Comparison of ENCODE assay signal across 27 mouse cellular contexts in genomic region chr4:33250867-33251266, GRCm38 (mm10). TPM values are rescaled to one million over a fixed set of nuclear protein-coding genes. Genes with fewer than 3 reads are reported as not detected.
DNase-seq lines count a peak whose midpoint lies in the region; ATAC-seq and TF ChIP-seq lines count a peak whose summit lies in the region.
"Had no signal": no experiment of that assay in that cellular context is flagged by ENCODE, and none has a peak within 500 bp of the region (broad histone marks: within the 10 kb centered on the region; RNA-seq: fewer than 3 reads in every experiment).

No protein-coding gene starts in this region.

- H3K27ac ChIP-seq in bone marrow macrophage, adult 2 months (ENCODE audit: insufficient read depth, low read depth, low read length): peak overlapping the region; percentile 29
- no peak overlapping the region for H3K27ac ChIP-seq in midbrain, embryonic 14.5 days (replicated peaks; ENCODE audit: low read depth, low read length)
- H3K27ac ChIP-seq: embryonic facial prominence, embryonic 13.5 days; embryonic facial prominence, embryonic 15.5 days; forebrain, embryonic 10.5 days; forebrain, embryonic 12.5 days had no signal

- H3K36me3 ChIP-seq in midbrain, embryonic 14.5 days (ENCODE audit: control insufficient read depth, insufficient read depth, low read length): peaks cover 4% of the 10 kb centered on the region; the same call in 1 of the 2 replicates

- H3K9ac ChIP-seq in midbrain, embryonic 14.5 days (replicated peaks; ENCODE audit: low read length): no peak overlapping the region
- H3K9ac ChIP-seq: embryonic facial prominence, embryonic 13.5 days; embryonic facial prominence, embryonic 15.5 days; forebrain, embryonic 12.5 days had no signal

- TF ChIP-seq CTCF in bone marrow macrophage, adult 2 months (IDR thresholded peaks at IDR 0.05; ENCODE audit: low read depth, low read length): no peak

- ATAC-seq in CD4-positive, CD25-positive, alpha-beta regulatory T cell, adult 4 months: no peak
- ATAC-seq in midbrain, embryonic 14.5 days (ENCODE audit: low FRiP score, low TSS enrichment): no peak
- ATAC-seq: activated CD4-positive, CD25-positive, alpha-beta regulatory T cell, adult 4 months; forebrain, embryonic 14.5 days; forebrain, embryonic 16.5 days; Patski had no signal

- peak; percentile 40 for DNase-seq in CD4-positive, CD25-positive, alpha-beta regulatory T cell, adult 2 months (ENCODE audit: low read depth, low spot score)
- peak; percentile 15 for DNase-seq in CD4-positive helper T cell, adult 2 months (ENCODE audit: low read depth, low spot score)
- DNase-seq in midbrain, embryonic 14.5 days: no peak
- DNase-seq in heart, adult 8-10 months (ENCODE audit: low spot score): no peak
- DNase-seq: adrenal gland, adult 8-10 months; adrenal gland, postnatal 14 days; adrenal gland, postnatal 36 days; B cell, adult 2 months; cerebellum, adult 11 months; cerebellum, adult 18-20 months; cerebellum, adult 8-10 months; cerebellum, adult 9-11 months; cerebellum, postnatal 14 days; cerebellum, postnatal 36 days; embryo, embryonic 11 days had no signal

- no peak overlapping the region for H3K4me2 ChIP-seq in midbrain, embryonic 14.5 days (ENCODE audit: low read length)
- H3K4me2 ChIP-seq: embryonic facial prominence, embryonic 13.5 days; embryonic facial prominence, embryonic 15.5 days; forebrain, embryonic 12.5 days had no signal

- WGBS in midbrain, embryonic 14.5 days: 92% methylated on average over 2 of the region's 2 CpGs

- no peak for TF ChIP-seq POLR2A in bone marrow macrophage, adult 2 months (IDR thresholded peaks at IDR 0.05; ENCODE audit: borderline replicate concordance, low read depth, low read length)

- H3K4me1 ChIP-seq in bone marrow macrophage, adult 2 months (ENCODE audit: control insufficient read depth, insufficient read depth, low read length): peaks cover 49% of the 10 kb centered on the region
- H3K4me1 ChIP-seq in midbrain, embryonic 14.5 days (ENCODE audit: control insufficient read depth, insufficient read depth, low read length): peaks cover 15% of the 10 kb centered on the region

- H3K4me3 ChIP-seq in bone marrow macrophage, adult 2 months (ENCODE audit: insufficient read depth, low read length): no peak overlapping the region
- H3K4me3 ChIP-seq in midbrain, embryonic 14.5 days (replicated peaks; ENCODE audit: low read depth, low read length): no peak overlapping the region
- H3K4me3 ChIP-seq: embryonic facial prominence, embryonic 13.5 days; embryonic facial prominence, embryonic 15.5 days; erythroblast, embryonic 14.5 days; forebrain, embryonic 10.5 days; forebrain, embryonic 12.5 days had no signal

- no peaks in the 10 kb centered on the region for H3K27me3 ChIP-seq in midbrain, embryonic 14.5 days (ENCODE audit: control insufficient read depth, insufficient read depth, low read length)
- H3K27me3 ChIP-seq: embryonic facial prominence, embryonic 13.5 days; embryonic facial prominence, embryonic 15.5 days; forebrain, embryonic 12.5 days; Patski had no signal

- H3K9me3 ChIP-seq in midbrain, embryonic 14.5 days (ENCODE audit: control insufficient read depth, low read length): no peaks in the 10 kb centered on the region
- H3K9me3 ChIP-seq: embryonic facial prominence, embryonic 13.5 days; embryonic facial prominence, embryonic 15.5 days; forebrain, embryonic 10.5 days; forebrain, embryonic 12.5 days had no signal

RNA-seq across cellular contexts. Expression of gene Pnrc1, which starts 39.1 kb away (rescaled TPM):
- polyA plus RNA-seq in CD4-positive, CD25-positive, alpha-beta regulatory T cell, adult 4 months (2017; shearing (Covaris generic)): 100 to 1,000 TPM in 1 of 2 experiments, 10 to 100 TPM in 1; 64.6 to 103 TPM
- 136 and 138 TPM in 2 replicates for polyA plus RNA-seq in bone marrow macrophage, adult 2 months (2012; ENCODE audit: insufficient read depth, insufficient read length, missing spikeins)
- polyA plus RNA-seq in midbrain, embryonic 14.5 days (2014; fragmentation: Nextera tagmentation; extraction: Ambion mirVana): 73.5 and 83.2 TPM in 2 replicates
- 100 to 1,000 TPM; 105 to 165 (median 142) TPM for total RNA-seq in heart, adult 8-10 months (2022)

RNA-seq across cellular contexts. Expression of gene Srsf12, which starts 42.1 kb away (rescaled TPM):
- polyA plus RNA-seq in CD4-positive, CD25-positive, alpha-beta regulatory T cell, adult 4 months (2017; shearing (Covaris generic)): 1 to 10 TPM; 3.5 to 4.2 TPM
- not detected in 2 replicates for polyA plus RNA-seq in bone marrow macrophage, adult 2 months (2012; ENCODE audit: insufficient read depth, insufficient read length, missing spikeins)
- polyA plus RNA-seq in midbrain, embryonic 14.5 days (2014; fragmentation: Nextera tagmentation; extraction: Ambion mirVana): 54.4 and 63.4 TPM in 2 replicates
- total RNA-seq in heart, adult 8-10 months (2022): not detected
- total RNA-seq: common myeloid progenitor, adult 5-6 weeks had no signal
- polyA plus RNA-seq: erythroblast, embryonic 14.5 days had no signal

RNA-seq across cellular contexts. Expression of gene Rngtt, which starts 59.2 kb away (rescaled TPM):
- 10 to 100 TPM; 62.4 to 63.0 TPM for polyA plus RNA-seq in CD4-positive, CD25-positive, alpha-beta regulatory T cell, adult 4 months (2017; shearing (Covaris generic))
- polyA plus RNA-seq in bone marrow macrophage, adult 2 months (2012; ENCODE audit: insufficient read depth, insufficient read length, missing spikeins): 17.9 and 19.4 TPM in 2 replicates
- 23.9 and 30.5 TPM in 2 replicates for polyA plus RNA-seq in midbrain, embryonic 14.5 days (2014; fragmentation: Nextera tagmentation; extraction: Ambion mirVana)
- total RNA-seq in heart, adult 8-10 months (2022): 10 to 100 TPM in 1 of 4 experiments, 1 to 10 TPM in 3; 8.7 to 10.4 (median 9.3) TPM

Comparison
In these comparisons a context has a peak if more than half of its experiments do, and no peak if none do; other contexts are left out.
1. DNase-seq: peak in CD4-positive, CD25-positive, alpha-beta regulatory T cell, adult 2 months (single experiment) and CD4-positive helper T cell, adult 2 months (single experiment); none in midbrain, embryonic 14.5 days (single experiment) and heart, adult 8-10 months (single experiment).
2. RNA of gene Srsf12, which starts 42.1 kb away (polyA plus RNA-seq): 54.4 to 63.4 TPM in midbrain, embryonic 14.5 days; 3.5 to 4.2 TPM in CD4-positive, CD25-positive, alpha-beta regulatory T cell, adult 4 months and not detected in bone marrow macrophage, adult 2 months; every median in the first group is over 10 times any median in the second.